Comparison of ENCODE assay signal across 12 mouse cellular contexts in the genomic region with DNA sequence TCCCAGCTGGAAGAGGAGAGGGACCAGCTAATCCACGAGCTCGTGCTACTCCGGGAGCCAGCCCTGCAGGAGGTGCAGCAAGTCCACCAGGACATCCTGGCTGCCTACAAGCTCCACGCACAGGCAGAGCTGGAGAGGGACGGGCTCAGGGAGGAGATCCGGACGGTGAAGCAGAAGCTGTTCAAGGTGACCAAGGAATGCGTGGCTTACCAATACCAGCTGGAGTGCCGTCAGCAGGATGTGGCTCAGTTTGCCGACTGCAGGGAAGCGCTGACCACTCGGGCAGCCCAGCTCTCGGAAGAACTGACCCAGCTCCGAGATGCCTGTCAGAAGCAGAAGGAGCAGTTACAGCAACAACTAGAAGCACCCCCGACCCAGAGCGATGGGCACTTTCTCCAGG. TPM values are rescaled to one million over a fixed set of nuclear protein-coding genes. Genes with fewer than 3 reads are reported as not detected.
DNase-seq lines count a peak whose midpoint lies in the region; ATAC-seq and TF ChIP-seq lines count a peak whose summit lies in the region.
"Had no signal": no experiment of that assay in that cellular context is flagged by ENCODE, and none has a peak within 500 bp of the region (broad histone marks: within the 10 kb centered on the region; RNA-seq: fewer than 3 reads in every experiment).

No protein-coding gene starts in this region.

- no peak for ATAC-seq in kidney, postnatal 0 days (replicated peaks; ENCODE audit: low FRiP score, low read depth)
- ATAC-seq in G1E (ENCODE audit: extremely low read depth, insufficient number of reproducible peaks, low FRiP score, poor library complexity, severe bottlenecking) = no peak
- no peak for ATAC-seq in limb, embryonic 13.5 days (ENCODE audit: low FRiP score, low read depth)
- ATAC-seq: forebrain, postnatal 0 days had no signal

- H3K4me1 ChIP-seq in kidney, postnatal 0 days (replicated peaks; ENCODE audit: insufficient read depth, low read length) = peaks cover 5% of the 10 kb centered on the region; the same call in 1 of the 2 replicates
- H3K4me1 ChIP-seq in G1E (ENCODE audit: insufficient read depth, low read depth, low read length) = peaks cover 67% of the 10 kb centered on the region
- peaks cover 19% of the 10 kb centered on the region for H3K4me1 ChIP-seq in limb, embryonic 13.5 days
- H3K4me1 ChIP-seq: hindbrain, embryonic 13.5 days had no signal

- no peaks in the 10 kb centered on the region for H3K9me3 ChIP-seq in kidney, postnatal 0 days (replicated peaks; ENCODE audit: low read length)
- H3K9me3 ChIP-seq in G1E (replicated peaks) = peaks cover 19% of the 10 kb centered on the region
- H3K9me3 ChIP-seq in limb, embryonic 13.5 days = no peaks in the 10 kb centered on the region
- H3K9me3 ChIP-seq: hindbrain, embryonic 13.5 days had no signal

- no peak overlapping the region for H3K4me3 ChIP-seq in kidney, postnatal 0 days (replicated peaks; ENCODE audit: low read depth, low read length)
- H3K4me3 ChIP-seq in G1E (ENCODE audit: low read depth, low read length) = peak overlapping the region; percentile 51; the same call in 1 of the 2 replicates
- H3K4me3 ChIP-seq in limb, embryonic 13.5 days = no peak overlapping the region
- H3K4me3 ChIP-seq: hindbrain, embryonic 13.5 days had no signal

- H3K9ac ChIP-seq in kidney, postnatal 0 days (ENCODE audit: low read depth, low read length) = no peak overlapping the region
- no peak overlapping the region for H3K9ac ChIP-seq in limb, embryonic 13.5 days
- H3K9ac ChIP-seq: forebrain, postnatal 0 days had no signal

- H3K4me2 ChIP-seq in kidney, postnatal 0 days (ENCODE audit: low read length) = peak overlapping the region; percentile 16
- peak overlapping the region; percentile 37 for H3K4me2 ChIP-seq in limb, embryonic 13.5 days (replicated peaks)
- H3K4me2 ChIP-seq: hindbrain, embryonic 13.5 days had no signal

- no peaks in the 10 kb centered on the region for H3K36me3 ChIP-seq in kidney, postnatal 0 days (ENCODE audit: insufficient read depth, low read length)
- peaks cover 33% of the 10 kb centered on the region for H3K36me3 ChIP-seq in G1E (replicated peaks)
- H3K36me3 ChIP-seq in limb, embryonic 13.5 days = no peaks in the 10 kb centered on the region
- H3K36me3 ChIP-seq: hindbrain, embryonic 13.5 days had no signal

- 35% methylated on average over 16 of the region's 16 CpGs for WGBS in kidney, postnatal 0 days
- WGBS in limb, embryonic 13.5 days = 26% methylated on average over 16 of the region's 16 CpGs

- H3K27me3 ChIP-seq in kidney, postnatal 0 days (ENCODE audit: insufficient read depth, low read length) = no peaks in the 10 kb centered on the region
- H3K27me3 ChIP-seq in G1E (ENCODE audit: insufficient read depth, low read length) = peaks cover 8% of the 10 kb centered on the region
- H3K27me3 ChIP-seq in limb, embryonic 13.5 days = peaks cover 1% of the 10 kb centered on the region; the same call in 1 of the 2 replicates

- DNase-seq in heart, adult 11 months = peak; percentile 91
- DNase-seq in heart, adult 9 months (ENCODE audit: low spot score in 2 of 2) = no peak
- no peak for DNase-seq in kidney, postnatal 0 days (ENCODE audit: low spot score)
- DNase-seq in kidney, adult 11 months = no peak
- no peak for DNase-seq in G1E (ENCODE audit: low spot score)
- no peak for DNase-seq in right cerebral cortex, postnatal 25 days
- no peak for DNase-seq in left cerebral cortex, adult 11 months (ENCODE audit: low spot score)
- DNase-seq: cerebellum, postnatal 36 days; forebrain, postnatal 0 days had no signal

- no peak for TF ChIP-seq CTCF in kidney, postnatal 0 days (IDR thresholded peaks at IDR 0.05; ENCODE audit: low read depth)
- TF ChIP-seq CTCF in G1E (IDR thresholded peaks at IDR 0.05; ENCODE audit: low read depth, low read length) = no peak

- H3K27ac ChIP-seq in kidney, postnatal 0 days = no peak overlapping the region
- no peak overlapping the region for H3K27ac ChIP-seq in limb, embryonic 13.5 days
- H3K27ac ChIP-seq: hindbrain, embryonic 13.5 days had no signal

RNA-seq across cellular contexts. Expression of a gene that starts 6.3 kb away (rescaled TPM):
- 0.63 and 0.78 TPM in 2 replicates for polyA plus RNA-seq in kidney, postnatal 0 days (2015; fragmentation: Nextera tagmentation; extraction: Ambion mirVana)
- total RNA-seq in G1E (2014; fragmentation: Nextera tagmentation) (17.2 and 18.7 TPM in 2 replicates), G1E (2017) (2.1 TPM in 2 replicates)
- polyA plus RNA-seq in G1E (2012) = 6.1 and 6.9 TPM in 2 replicates
- 3.3 TPM in 2 replicates for polyA plus RNA-seq in limb, embryonic 13.5 days (2015; fragmentation: Nextera tagmentation; extraction: Ambion mirVana)
- total RNA-seq: megakaryocyte-erythroid progenitor cell, adult 5-6 weeks had no signal

RNA-seq across cellular contexts. Expression of a gene that starts 32.5 kb away (rescaled TPM):
- 9.8 and 11.3 TPM in 2 replicates for polyA plus RNA-seq in kidney, postnatal 0 days (2015; fragmentation: Nextera tagmentation; extraction: Ambion mirVana)
- total RNA-seq in G1E (2014; fragmentation: Nextera tagmentation) (67.9 and 76.6 TPM in 2 replicates), G1E (2017) (22.0 and 23.6 TPM in 2 replicates)
- 182 and 196 TPM in 2 replicates for polyA plus RNA-seq in G1E (2012)
- polyA plus RNA-seq in limb, embryonic 13.5 days (2015; fragmentation: Nextera tagmentation; extraction: Ambion mirVana) = 6.1 and 7.9 TPM in 2 replicates

RNA-seq across cellular contexts. Expression of a gene that starts 41.5 kb away (rescaled TPM):
- 339 and 363 TPM in 2 replicates for polyA plus RNA-seq in kidney, postnatal 0 days (2015; fragmentation: Nextera tagmentation; extraction: Ambion mirVana)
- total RNA-seq in G1E (2014; fragmentation: Nextera tagmentation) (223 and 238 TPM in 2 replicates), G1E (2017) (120 and 127 TPM in 2 replicates)
- polyA plus RNA-seq in G1E (2012) = 64.7 and 74.1 TPM in 2 replicates
- polyA plus RNA-seq in limb, embryonic 13.5 days (2015; fragmentation: Nextera tagmentation; extraction: Ambion mirVana) = 491 and 502 TPM in 2 replicates

RNA-seq across cellular contexts. Expression of a gene that starts 41.8 kb away (rescaled TPM):
- polyA plus RNA-seq in kidney, postnatal 0 days (2015; fragmentation: Nextera tagmentation; extraction: Ambion mirVana) = 55.9 and 60.8 TPM in 2 replicates
- 12.0 and 15.3 TPM in 2 replicates for total RNA-seq in G1E (2014; fragmentation: Nextera tagmentation)
- total RNA-seq in G1E (2017) = 57.2 and 77.1 TPM in 2 replicates
- 2.3 and 2.8 TPM in 2 replicates for polyA plus RNA-seq in G1E (2012)
- 43.4 and 44.0 TPM in 2 replicates for polyA plus RNA-seq in limb, embryonic 13.5 days (2015; fragmentation: Nextera tagmentation; extraction: Ambion mirVana)

Comparison
In these comparisons a context has a peak if more than half of its experiments do, and no peak if none do; other contexts are left out.
1. RNA of a gene that starts 32.5 kb away (polyA plus RNA-seq): 182 to 196 TPM in G1E; 9.8 to 11.3 TPM in kidney, postnatal 0 days and 6.1 to 7.9 TPM in limb, embryonic 13.5 days; every median in the first group is over 10 times any median in the second.